Mouse (Mus musculus) ES-E14 (cell line): ENCODE measurements around the gene Zfp36l1.

Experiments used
- CHD2 ChIP-seq: IDR thresholded peaks from 2 replicates; pipeline ENCODE4 v1.6.1; 2014; ENCODE audit warnings: mild to moderate bottlenecking, low read depth, low read length, inconsistent platforms
- HCFC1 ChIP-seq: IDR thresholded peaks from 2 replicates; pipeline ENCODE4 v1.6.1; 2012; ENCODE audit warnings: low read length, inconsistent platforms, borderline replicate concordance; ENCODE audit not compliant: insufficient read depth
- MAFK ChIP-seq: IDR thresholded peaks from 2 replicates; pipeline ENCODE4 v1.6.1; 2014; ENCODE audit warnings: mild to moderate bottlenecking, low read depth, low read length, inconsistent platforms; ENCODE audit not compliant: insufficient read depth
- ZC3H11A ChIP-seq: IDR thresholded peaks from 2 replicates; pipeline ENCODE4 v1.6.1; 2012; ENCODE audit warnings: low read depth, mild to moderate bottlenecking, inconsistent platforms, low read length, borderline replicate concordance

DNA sequence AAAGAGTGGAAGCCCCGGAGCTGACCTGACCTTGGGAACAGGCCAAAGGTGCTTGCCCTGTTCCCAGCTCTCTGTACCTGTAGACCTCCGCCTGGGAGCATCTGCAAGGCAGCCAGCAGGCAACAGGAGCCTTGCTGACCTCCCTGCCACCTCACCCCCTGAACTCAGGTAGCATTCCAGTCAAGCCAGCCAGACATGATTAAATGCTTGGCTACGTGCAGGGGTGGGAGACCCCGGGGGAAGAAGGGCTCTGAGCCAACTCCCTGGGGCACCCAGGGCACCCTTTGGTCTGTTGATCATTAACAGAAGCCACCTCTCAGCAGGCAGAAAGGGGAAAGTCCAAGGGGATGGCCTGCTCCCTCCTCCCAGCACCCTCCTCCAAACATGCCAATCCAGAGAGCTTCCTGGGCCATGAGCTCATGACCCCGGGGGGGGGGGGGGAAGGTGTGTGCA is 9.3 kb downstream of the Zfp36l1 start:
- TF ChIP-seq MAFK (no peak), ZC3H11A (no peak), HCFC1 (no peak), CHD2 (no peak)
